Mouse (Mus musculus) heart, adult 9 months (tissue): Measurements from ENCODE around the gene Ppp1r37.

Source experiments
- DNase-seq, 2 experiments: peaks; one replicate each; pipeline ENCODE4 v3.0.0; 2022; ENCODE audit warnings: low spot score in 2 of 2

Ppp1r37 gene

DNA sequence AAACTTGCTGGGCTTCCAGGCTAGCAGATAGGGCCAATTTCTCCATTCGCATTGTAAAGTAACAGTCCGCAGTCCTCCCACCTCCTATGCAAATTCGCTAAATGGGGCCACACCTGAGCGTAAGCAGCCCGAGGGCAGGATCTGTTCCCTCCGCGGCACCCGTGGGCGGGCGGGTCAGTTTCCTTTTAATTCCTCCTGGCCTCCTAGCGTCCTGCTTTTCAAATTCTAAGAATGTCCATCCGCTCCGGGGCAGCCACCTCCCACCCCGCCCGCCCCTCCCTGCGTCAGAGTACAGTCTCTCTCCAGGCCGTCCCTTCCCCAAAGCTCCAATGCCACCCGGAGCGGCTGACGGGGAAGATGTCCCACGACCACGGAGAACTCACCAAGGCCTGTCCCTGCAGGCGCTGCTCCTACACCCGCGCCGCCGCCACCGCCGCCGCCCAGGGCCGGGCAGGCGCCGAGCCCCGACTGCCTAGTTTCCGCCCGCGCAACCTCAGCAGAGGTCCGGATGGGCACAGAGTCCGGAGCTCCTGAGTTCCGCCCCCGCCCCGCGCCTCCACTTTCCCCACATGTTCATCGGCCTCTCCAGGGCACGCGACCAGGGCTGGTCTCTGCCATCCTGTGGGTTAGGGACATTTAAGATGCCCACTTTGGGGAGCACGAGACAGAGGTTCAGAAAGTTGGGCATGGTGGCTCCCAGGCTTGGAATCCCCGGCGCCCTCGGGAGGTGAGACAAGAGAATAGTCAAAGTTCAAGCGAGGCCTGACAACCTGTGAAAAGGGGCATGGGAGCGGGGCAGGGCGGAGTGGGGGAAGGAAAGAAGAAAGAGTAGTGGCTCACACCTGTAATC lies 10.3 kb upstream of the Ppp1r37 start:
- peak; percentile 75 to 78 for DNase-seq

DNA sequence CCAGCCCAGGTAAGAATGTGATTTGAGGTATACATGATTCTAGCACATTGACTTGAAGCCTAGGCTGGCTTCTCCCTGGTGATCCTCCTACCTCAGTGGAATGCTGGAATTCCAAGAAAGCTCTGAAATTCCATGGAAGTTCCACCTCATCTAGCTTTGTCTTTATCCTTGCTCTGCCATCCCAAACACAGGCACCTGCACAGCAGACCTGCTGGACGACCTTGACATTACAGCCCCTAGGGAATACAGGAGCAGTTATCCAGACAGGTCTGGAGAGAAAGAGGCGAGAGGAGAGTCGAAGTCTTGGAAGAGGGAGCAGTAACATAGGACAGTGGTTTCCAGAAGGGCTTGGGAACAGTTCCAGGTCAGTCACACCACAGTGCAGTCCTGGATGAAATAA lies 6.8 kb upstream of the Ppp1r37 start:
- no peak for DNase-seq

DNA sequence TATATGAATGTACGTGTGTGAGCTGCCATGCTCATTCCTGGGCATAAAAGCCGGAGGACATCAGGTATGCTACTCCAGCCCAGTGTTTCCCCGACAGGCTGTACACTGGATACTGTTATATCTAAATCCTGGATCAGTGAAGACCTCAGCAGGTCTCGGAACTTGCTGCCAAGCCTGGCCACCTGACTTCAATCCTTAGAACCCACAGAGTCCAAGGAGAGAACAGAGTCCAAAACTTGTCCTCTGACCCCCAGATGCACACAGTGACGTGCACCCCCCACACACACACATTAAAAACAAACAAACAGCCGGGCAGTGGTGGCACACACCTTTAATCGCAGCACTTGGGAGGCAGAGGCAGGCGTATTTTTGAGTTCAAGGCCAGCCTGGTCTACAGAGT lies 4.5 kb upstream of the Ppp1r37 start:
- no peak for DNase-seq

DNA sequence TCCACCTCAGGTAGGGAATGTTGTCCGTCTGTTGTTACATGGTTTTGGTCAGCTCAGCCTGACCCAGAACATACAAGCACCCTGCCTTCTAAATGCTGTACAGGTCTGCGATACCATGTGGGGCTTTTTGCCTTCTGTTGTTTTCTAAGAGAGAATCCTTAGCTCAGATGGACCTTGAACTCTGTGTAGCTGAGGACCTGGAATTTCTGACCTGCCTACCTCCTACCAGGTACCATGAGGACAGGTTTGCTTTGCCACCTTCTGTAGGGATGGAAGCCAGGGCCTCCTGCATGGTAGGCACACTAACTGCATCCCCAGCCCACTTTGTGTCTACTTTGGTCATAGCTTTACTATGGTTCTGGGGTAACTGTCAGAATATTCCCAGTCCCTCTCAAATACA lies 2.9 kb upstream of the Ppp1r37 start:
- DNase-seq = no peak

DNA sequence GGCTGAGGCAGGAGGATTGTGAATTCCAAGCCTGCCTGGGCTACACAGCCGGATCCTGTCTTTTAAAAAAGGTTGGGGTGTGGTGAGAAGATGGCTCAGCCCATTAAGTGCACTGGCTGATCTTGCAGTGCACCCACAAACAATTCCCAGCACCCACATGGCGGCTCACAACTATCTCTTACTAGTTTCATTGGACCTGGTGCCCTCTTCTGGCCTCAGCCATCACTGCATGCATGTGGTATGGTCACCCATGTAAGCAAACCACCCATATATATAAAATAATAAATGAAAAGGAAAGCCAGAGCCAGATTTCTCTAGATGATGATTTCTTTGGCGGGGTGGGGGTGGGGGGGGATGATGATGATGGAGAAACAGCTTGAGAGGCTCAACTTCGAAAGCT lies 1.6 kb upstream of the Ppp1r37 start:
- no peak for DNase-seq

DNA sequence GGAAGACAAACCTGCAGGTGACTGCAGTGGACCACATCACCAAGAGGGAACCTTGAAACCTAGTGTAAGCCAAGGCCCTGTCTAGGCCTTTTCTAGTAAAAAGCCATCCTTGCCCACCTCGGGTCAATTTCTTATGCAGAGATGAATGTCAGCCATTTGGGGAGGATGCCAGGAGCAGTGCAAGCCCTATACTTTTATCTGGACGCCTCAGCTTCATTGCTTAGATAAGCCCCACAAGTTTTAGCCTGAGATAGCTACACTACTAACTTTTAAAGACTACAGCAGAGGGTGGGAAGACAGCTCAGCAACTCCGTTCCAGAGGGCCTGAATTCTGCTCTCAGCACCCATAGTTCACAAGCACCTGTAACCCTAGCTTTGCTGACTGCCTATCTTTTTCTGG lies 1.0 kb upstream of the Ppp1r37 start:
- no peak for DNase-seq

DNA sequence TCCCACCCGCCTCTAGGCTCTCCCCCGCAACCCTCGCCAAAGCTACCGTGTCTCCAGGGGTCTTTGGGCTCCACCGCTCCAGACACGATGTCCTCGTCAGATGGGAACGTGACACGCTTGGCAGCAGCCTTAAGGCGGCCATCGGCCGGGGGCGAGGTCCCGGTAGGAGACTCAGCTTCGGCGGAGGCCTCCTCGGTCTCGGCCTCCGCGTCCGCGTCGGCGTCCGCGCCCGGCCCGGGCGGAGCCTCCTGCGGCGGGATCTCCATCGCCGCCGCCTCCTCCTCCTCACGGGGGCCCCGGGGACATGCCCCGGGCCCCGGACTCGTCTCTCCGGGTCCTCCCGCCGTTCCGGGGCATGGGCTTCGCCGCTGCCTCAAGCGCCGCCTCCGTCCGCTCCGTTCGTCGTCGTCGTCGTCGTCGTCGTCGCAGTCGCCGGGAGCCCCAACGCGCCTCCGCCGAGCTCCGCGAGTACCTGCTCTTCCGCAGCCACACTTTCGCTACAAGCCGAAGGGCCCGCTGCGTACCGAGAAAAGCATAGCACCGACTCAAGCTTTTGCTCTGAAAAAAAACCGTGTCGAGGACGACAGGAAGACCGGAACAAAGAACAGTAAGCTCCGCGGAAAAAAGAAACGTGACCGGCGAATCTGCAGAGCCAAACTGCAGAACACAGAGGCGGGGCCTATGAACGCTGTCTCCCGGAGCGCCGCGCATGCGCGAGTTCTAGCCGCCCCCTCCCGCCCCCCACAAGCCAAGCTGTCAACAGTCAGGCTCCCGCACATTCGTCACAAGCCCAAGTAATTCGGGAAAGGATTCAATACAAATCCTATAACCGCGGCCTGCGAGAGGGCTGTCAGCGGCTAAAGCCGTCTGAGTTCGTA lies 872 bp downstream of the Ppp1r37 start:
- peak; percentile 82 to 89 for DNase-seq

DNA sequence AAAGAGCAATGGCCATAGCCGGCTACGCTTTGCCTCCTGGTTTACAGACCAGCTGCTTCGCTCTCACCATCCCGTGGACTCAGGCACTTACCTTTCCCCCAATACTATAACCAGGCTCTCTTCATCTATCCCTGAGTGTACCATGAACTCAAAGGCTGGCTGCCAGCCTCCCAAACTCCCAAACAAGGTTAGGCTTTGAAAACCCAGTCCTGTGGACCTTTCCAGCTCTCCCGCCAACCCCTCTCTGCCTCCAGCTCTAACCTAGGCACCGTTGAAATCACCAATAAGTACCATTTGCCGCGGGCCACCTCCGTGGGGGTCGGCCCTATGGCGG lies 1.5 kb downstream of the Ppp1r37 start:
- DNase-seq = no peak

DNA sequence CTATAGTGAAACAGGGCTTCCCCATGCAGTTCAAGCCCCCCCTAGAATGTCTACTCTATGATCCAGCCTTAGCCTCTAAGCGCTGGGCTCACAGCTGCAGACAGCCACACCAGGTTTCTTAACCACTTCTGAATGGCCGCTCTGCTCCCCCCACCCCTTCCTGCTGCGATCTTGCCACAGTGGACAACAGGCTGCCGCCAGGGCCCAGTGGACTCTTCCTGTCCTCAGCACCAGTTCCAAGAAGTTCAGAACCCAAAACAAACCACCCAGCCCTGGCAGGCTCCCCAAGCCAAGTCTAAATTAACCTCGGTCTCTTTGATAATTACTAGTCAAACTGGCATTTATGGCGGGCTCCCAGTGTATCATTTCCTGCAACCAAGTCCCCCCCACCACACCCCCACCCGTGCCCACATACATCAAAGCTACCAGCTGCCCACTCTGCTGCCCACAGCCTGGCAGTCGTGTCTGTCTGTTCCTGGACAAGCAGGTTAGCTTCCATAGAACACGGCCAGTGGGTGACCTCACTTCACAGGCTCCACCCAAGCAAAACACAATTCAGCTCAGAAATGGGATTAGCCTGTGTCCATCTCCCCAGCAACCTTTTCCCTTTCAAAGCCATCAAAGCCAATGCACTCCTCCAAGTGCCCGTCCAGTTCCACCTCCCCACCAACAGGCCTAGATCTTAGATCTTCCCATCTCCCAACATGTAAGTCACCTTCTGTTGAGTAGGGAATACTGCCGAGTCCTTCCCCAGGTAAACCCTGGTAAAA lies 2.2 kb downstream of the Ppp1r37 start:
- DNase-seq = no peak

DNA sequence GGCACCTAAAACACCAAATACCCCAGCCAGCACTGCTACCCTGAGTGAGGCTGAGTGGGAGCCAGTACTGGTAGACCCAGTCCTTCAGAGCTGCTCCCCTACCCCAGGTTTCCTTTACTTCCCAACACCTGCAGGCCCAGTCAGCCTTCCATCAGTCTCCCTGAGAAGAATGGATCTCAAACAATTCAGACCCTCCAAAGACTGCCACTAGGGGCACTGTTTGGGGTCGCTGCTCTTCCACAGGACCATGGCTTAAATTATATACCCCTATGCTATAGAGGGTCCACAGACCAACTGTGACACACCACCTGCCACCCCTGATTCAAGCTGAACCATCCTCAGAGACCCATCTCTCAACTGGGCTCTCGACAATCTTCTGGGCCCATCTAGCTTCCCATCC lies 3.9 kb downstream of the Ppp1r37 start:
- no peak for DNase-seq

DNA sequence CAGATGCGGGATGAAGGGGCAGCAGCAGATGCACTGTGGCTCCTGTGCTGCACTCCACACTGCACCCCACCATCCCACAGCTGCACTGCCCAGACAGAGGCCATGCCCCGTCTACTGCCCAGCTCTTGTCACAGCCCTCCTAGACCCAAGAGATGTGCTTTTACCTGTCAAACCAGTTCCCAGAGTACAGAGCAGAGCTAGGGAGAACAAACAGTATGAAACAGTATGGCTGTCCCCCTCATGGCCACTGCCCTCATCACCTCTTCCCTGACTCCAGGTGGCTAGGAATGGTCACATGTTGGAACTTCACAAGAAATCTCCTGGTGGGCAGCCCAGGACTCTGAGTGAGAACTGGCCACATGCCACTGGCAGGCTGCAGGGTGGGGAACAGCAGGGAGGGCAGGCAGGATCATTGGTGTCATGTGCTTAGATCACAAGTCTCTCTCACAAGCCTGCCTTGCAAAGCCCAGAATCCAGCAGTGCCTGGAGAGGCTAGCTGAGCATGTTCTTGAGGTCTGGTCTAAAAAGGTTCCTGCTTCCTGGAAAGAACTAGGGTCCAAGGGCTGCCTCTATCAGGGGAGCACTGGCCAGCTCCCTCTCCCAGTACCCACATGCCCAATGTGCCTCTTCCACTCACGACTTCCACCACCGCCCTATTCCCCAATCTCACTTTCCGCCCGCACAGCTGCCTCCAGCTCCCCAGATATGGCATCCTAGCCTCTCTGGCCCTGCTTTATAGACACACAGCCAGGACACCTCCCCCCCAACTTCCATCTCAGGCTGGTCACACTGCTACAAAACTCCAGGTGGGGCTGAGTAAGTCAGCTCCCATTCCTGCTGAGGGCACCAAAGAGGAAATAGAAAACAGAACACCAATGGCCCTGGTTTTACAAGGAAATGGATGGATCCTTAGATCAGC lies 4.6 kb downstream of the Ppp1r37 start:
- peak; percentile 25 to 45 for DNase-seq

DNA sequence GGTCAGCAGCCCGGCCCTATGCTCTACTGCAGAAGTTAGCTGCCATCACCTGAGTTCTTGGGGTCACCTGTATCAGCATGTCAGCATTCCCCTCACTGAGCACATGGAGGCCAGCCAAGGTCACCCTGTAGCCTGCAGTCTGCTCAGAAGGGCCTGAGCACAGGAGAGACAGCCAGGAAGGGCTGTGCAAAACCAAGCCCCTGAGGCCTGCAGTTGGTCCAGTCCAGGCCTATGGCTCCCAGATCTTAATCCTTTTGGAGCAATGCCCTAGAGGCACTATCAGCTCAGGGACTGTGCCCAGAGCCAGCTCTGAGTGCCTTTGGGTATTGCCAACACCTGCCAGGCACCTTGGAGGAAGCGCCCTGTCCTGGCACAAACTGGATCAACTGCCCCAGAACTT lies 5.8 kb downstream of the Ppp1r37 start:
- DNase-seq = no peak

DNA sequence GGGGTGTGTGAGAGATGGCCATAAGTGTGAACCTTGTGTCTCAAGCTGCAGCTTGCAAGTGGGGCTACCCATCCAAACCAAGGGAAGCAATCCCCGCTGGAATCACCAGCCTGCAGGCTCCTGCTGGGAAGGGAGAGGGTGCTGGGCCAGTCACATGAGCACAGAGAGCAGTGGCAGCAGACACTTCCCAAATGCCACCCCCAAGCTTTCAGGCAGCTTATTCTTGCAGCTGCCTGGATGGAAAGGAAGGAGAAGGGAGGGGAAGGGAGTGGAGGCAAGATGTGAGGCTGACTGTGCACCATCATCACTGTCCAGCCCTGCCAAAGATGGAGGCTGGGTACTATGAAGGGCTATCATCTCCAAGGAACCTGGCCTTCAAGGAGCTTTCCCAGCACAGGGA lies 8.7 kb downstream of the Ppp1r37 start:
- no peak for DNase-seq

DNA sequence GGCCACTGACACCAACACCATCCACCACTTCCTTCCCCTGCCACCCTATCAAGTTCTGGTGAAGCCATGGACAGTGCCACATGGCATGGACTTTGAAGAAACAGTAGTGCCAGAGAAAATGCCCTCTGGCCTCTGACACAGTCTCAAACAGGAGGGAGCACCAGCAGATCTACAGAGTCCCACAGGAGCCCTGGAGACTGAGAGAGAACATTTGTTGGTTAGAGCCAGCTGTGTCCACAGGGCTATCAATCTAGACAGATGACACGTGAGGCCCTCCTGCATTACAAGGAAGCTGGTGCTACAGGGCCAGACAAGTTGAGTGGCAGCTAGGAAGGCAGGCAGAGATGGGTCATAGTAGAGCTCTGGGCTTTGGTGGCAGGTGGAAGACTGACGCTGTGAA lies 10.4 kb downstream of the Ppp1r37 start:
- DNase-seq = no peak

DNA sequence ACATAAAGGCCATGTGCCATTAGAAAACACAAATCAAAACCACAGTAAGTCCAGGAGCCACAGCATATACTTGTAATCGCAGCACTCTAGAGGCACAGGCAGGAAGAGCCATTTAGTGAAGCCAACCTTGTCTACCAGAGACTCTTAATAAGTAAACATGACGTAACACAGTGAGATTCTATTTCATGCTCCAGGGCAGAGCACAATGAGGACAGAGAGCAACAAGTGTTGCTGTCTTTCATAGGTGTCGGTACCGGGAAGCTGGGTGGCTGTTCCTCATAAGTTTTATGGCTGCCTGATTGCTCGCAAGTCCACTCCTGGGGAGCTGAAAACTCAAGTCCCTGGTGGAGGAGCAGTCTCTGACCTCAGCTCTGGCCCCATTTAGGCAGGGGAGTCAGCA lies 11.2 kb downstream of the Ppp1r37 start:
- no peak for DNase-seq

DNA sequence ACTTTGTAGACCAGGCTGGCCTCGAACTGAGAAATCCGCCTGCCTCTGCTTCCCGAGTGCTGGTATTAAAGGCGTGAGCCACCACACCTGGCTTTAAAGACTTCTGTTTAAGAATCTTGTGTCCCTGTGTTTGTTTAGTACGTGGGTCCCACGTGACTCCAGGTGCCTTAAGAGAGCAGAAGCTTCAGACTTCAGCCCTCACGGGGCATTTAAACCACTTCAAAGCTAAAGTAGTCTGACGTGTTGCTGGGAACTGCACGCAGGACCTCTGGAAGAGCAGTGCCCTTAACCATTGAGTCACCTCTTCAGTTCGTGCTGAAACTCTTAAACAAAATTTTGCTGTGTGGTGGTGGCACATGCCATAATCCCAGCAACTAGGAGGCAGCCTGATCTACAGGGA lies 13.5 kb downstream of the Ppp1r37 start:
- DNase-seq = no peak

DNA sequence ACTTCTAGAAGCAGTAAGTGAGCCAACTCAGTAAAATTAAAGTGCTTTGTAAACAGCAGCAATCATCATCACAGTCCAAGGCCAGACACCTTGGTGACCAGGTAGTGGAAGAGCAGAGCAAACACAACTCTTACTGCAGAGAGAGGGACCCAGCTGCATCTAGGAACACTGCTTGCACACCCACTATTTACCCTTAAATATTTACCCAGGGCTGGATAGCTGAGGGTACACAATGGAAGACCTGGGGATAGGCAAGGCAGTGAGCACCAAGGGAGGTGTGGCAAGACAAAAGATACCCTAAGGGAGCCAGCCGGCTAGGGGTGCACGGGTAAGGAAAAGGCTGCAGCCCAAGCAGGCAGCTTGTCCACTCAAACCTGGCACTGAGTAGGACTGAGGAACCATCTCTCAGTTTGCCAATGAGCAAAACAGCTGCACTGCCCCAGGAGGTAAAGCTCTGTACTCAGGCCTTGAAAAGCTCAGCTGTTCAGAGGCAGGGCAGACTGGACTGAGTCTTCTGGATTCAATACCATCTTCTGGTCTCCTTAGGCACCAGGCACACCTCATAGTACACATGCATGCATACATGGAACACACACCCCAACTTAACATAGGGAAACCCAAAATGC lies 15.4 kb downstream of the Ppp1r37 start:
- no peak for DNase-seq

DNA sequence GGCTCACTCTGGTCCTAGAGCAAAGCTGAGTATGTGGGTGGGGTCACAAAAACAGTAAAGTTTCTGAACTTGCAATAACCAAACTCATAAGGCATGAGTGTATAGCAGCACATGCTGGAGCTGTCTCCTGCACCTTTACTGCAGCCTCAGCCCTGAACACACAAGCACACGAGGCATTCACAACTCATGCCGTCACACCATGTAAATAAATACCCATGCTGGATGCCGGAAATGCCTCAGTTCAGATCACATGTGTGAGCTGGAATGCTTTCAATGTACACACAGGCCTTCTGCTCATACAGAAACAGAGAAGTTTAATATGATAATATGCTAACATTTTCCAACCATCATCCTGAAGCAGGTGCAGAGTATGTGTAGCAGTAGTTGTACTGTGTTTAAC lies 16.9 kb downstream of the Ppp1r37 start:
- no peak for DNase-seq

DNA sequence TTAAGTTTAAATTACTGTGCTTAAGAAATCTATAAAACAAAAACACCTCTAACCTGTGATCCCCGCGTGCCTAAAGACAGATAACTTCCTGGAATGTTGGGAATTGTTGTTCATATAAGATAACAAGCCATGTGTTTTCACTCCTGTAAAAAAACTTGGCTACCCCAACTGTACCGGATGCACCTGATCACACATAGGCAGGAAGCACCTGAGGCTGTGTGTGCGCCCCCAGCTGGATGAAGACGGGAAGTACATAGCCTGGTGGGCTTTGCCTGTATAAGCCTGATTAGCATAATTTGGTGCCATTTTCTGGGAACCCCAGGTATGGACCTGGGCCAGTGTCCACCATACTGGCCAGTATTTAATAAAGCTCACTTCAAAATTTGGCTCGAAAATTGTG lies 19.3 kb downstream of the Ppp1r37 start:
- no peak for DNase-seq

DNA sequence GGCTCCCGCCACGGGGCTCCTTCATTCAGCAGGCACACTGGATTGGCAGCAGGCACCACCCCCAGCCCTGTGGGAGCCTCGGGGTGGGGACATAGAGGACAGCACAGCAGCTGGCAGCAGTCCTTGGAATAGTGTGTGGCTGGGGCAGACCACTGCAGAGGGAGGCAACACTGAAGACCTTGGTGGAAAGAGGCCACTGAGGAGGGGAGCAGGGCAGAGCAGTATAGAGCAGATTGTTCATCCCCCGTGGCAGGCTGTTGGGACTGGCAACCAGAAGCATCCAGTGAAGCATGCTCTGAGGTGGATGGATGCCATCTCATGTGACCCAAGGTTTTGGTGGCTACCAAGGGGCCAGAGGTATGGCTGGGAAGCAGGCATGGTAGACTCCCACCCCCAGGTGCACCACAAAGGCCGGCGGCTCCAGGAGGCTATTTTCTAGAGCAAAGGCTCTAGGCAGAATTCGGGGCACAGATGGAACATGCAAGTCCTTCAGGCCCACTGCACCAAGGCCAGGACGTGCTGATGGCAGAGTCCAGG lies 20.7 kb downstream of the Ppp1r37 start:
- DNase-seq = peak in 1 of 2 experiments; percentile 21
